Mouse (Mus musculus) C2C12 (cell line): ENCODE results near the gene Il13ra1.

Source experiments
- CEBPB ChIP-seq: IDR thresholded peaks from one replicate; pipeline ENCODE4 v1.6.1; 2011; ENCODE audit warnings: low read depth, mild to moderate bottlenecking, control low read depth, moderate library complexity
- CTCF ChIP-seq: IDR thresholded peaks from one replicate; pipeline ENCODE4 v1.5.1; 2011; ENCODE audit not compliant: control insufficient read depth, insufficient read depth, insufficient read length
- FOSL1 ChIP-seq: IDR thresholded peaks from one replicate; pipeline ENCODE4 v1.8.0; 2011; ENCODE audit warnings: mild to moderate bottlenecking, low read length; ENCODE audit not compliant: poor library complexity, insufficient read depth, severe bottlenecking
- MAX ChIP-seq: IDR thresholded peaks from one replicate; pipeline ENCODE4 v1.6.1; 2011; ENCODE audit warnings: mild to moderate bottlenecking, control low read depth
- MYOD1 ChIP-seq: IDR thresholded peaks from one replicate; pipeline ENCODE4 v1.6.1; 2011; ENCODE audit warnings: low read depth; ENCODE audit not compliant: control insufficient read depth, insufficient read length
- MYOG ChIP-seq: IDR thresholded peaks from one replicate; pipeline ENCODE4 v1.6.1; 2011; ENCODE audit not compliant: control insufficient read depth, insufficient read length; ENCODE audit errors: extremely low read depth
- USF1 ChIP-seq: IDR thresholded peaks from one replicate; pipeline ENCODE4 v1.6.1; 2011; ENCODE audit warnings: low read depth, mild to moderate bottlenecking, control low read depth, moderate library complexity

- TF ChIP-seq CTCF: no peak
- TF ChIP-seq USF1: no peak
- TF ChIP-seq MAX: no peak
- TF ChIP-seq CEBPB: no peak
- no peak for TF ChIP-seq MYOD1
- no peak for TF ChIP-seq MYOG
- no peak for TF ChIP-seq FOSL1
Observed at GRCm38 (mm10) chrX:36186036-36186435, 74.1 kb downstream of the Il13ra1 start.
